Comparison of ENCODE assay signal across 20 mouse cellular contexts in genomic region chr14:49514137-49514536, GRCm38 (mm10). TPM values are rescaled to one million over a fixed set of nuclear protein-coding genes. Genes with fewer than 3 reads are reported as not detected.
DNase-seq lines count a peak whose midpoint lies in the region; ATAC-seq and TF ChIP-seq lines count a peak whose summit lies in the region.
"Had no signal": no experiment of that assay in that cellular context is flagged by ENCODE, and none has a peak within 500 bp of the region (broad histone marks: within the 10 kb centered on the region; RNA-seq: fewer than 3 reads in every experiment).

No protein-coding gene starts in this region.

- H3K27ac ChIP-seq in heart, adult 2 months: peak overlapping the region; percentile 15; the same call in 1 of the 2 replicates
- no peak overlapping the region for H3K27ac ChIP-seq in heart, embryonic 10.5 days
- H3K27ac ChIP-seq in heart, embryonic 15.5 days: peak overlapping the region; percentile 76
- H3K27ac ChIP-seq in heart, embryonic 11.5 days (ENCODE audit: low read depth, low read length): no peak overlapping the region
- H3K27ac ChIP-seq: embryonic facial prominence, embryonic 13.5 days; forebrain, embryonic 13.5 days; hindbrain, embryonic 13.5 days; hindbrain, postnatal 0 days had no signal

- H3K9me3 ChIP-seq in heart, embryonic 10.5 days: no peaks in the 10 kb centered on the region
- no peaks in the 10 kb centered on the region for H3K9me3 ChIP-seq in heart, embryonic 15.5 days (replicated peaks)
- H3K9me3 ChIP-seq in heart, embryonic 11.5 days (replicated peaks; ENCODE audit: control insufficient read depth, low read length): no peaks in the 10 kb centered on the region
- H3K9me3 ChIP-seq: embryonic facial prominence, embryonic 13.5 days; forebrain, embryonic 13.5 days; hindbrain, embryonic 13.5 days had no signal

- H3K4me1 ChIP-seq in heart, adult 2 months (ENCODE audit: control insufficient read depth, insufficient read depth, low read length): no peaks in the 10 kb centered on the region; the same call in 1 of the 2 replicates
- H3K4me1 ChIP-seq in heart, embryonic 10.5 days: no peaks in the 10 kb centered on the region
- H3K4me1 ChIP-seq in heart, embryonic 15.5 days (replicated peaks): peaks cover 9% of the 10 kb centered on the region
- H3K4me1 ChIP-seq in heart, embryonic 11.5 days (ENCODE audit: control insufficient read depth, insufficient read depth, low read length): 0 out of 2 replicates have a peak, but pooled peaks cover 7% of the 10 kb centered on the region
- H3K4me1 ChIP-seq: embryonic facial prominence, embryonic 13.5 days; forebrain, embryonic 13.5 days; hindbrain, embryonic 13.5 days had no signal

- no peak overlapping the region for H3K4me3 ChIP-seq in heart, adult 2 months
- H3K4me3 ChIP-seq in heart, embryonic 10.5 days: no peak overlapping the region
- H3K4me3 ChIP-seq in heart, embryonic 15.5 days: no peak overlapping the region
- no peak overlapping the region for H3K4me3 ChIP-seq in heart, embryonic 11.5 days (ENCODE audit: low read depth, low read length)
- H3K4me3 ChIP-seq: embryonic facial prominence, embryonic 13.5 days; forebrain, embryonic 13.5 days; hindbrain, embryonic 13.5 days had no signal

- TF ChIP-seq CTCF in heart, adult 2 months (IDR thresholded peaks at IDR 0.05): no peak

- TF ChIP-seq EP300 in heart, adult 2 months (IDR thresholded peaks at IDR 0.05; ENCODE audit: insufficient read depth, low read depth, low read length): no peak

- H3K9ac ChIP-seq in heart, adult 2 months (ENCODE audit: low read depth, low read length): no peak overlapping the region
- no peak overlapping the region for H3K9ac ChIP-seq in heart, embryonic 15.5 days
- H3K9ac ChIP-seq in heart, embryonic 11.5 days (ENCODE audit: low read depth, low read length): no peak overlapping the region
- H3K9ac ChIP-seq: embryonic facial prominence, embryonic 13.5 days; forebrain, embryonic 13.5 days; forebrain, postnatal 0 days; hindbrain, embryonic 13.5 days had no signal

- H3K79me2 ChIP-seq in heart, adult 2 months (replicated peaks; ENCODE audit: control insufficient read depth, insufficient read depth, low read length): no peaks in the 10 kb centered on the region

- ATAC-seq in heart, embryonic 15.5 days (replicated peaks; ENCODE audit: insufficient number of reproducible peaks, insufficient read depth, low FRiP score, low read depth): peak; percentile 73
- no peak for ATAC-seq in heart, embryonic 11.5 days (replicated peaks; ENCODE audit: insufficient number of reproducible peaks, low FRiP score, low TSS enrichment)
- ATAC-seq: forebrain, embryonic 13.5 days; forebrain, postnatal 0 days; hindbrain, postnatal 0 days had no signal

- H3K4me2 ChIP-seq in heart, embryonic 15.5 days: no peak overlapping the region
- no peak overlapping the region for H3K4me2 ChIP-seq in heart, embryonic 11.5 days
- H3K4me2 ChIP-seq: embryonic facial prominence, embryonic 13.5 days; forebrain, embryonic 13.5 days; hindbrain, embryonic 13.5 days had no signal

- TF ChIP-seq POLR2A in heart, adult 2 months (IDR thresholded peaks at IDR 0.05; ENCODE audit: insufficient read depth, low read depth, low read length): no peak

- no peaks in the 10 kb centered on the region for H3K36me3 ChIP-seq in heart, adult 2 months (ENCODE audit: control insufficient read depth, insufficient read depth, low read length)
- H3K36me3 ChIP-seq in heart, embryonic 10.5 days: no peaks in the 10 kb centered on the region
- no peaks in the 10 kb centered on the region for H3K36me3 ChIP-seq in heart, embryonic 15.5 days
- no peaks in the 10 kb centered on the region for H3K36me3 ChIP-seq in heart, embryonic 11.5 days (ENCODE audit: control insufficient read depth, insufficient read depth, low read length)
- H3K36me3 ChIP-seq: embryonic facial prominence, embryonic 13.5 days; hindbrain, embryonic 13.5 days had no signal

- no peak for DNase-seq in heart, adult 2 months
- DNase-seq in heart, embryonic 10.5 days (ENCODE audit: low spot score): no peak
- DNase-seq in heart, postnatal 10 days: peak; percentile 44 to 47
- no peak for DNase-seq in left cerebral cortex, adult 18-20 months (ENCODE audit: low spot score in 2 of 2)
- DNase-seq: adrenal gland, adult 2 months; adrenal gland, postnatal 25 days; cerebellum, adult 8-10 months; cerebellum, postnatal 36 days; forebrain, postnatal 0 days; gastrocnemius, postnatal 14 days; kidney, adult 11 months; kidney, adult 9 months had no signal

- WGBS in heart, adult 2 months: 10% methylated on average over 2 of the region's 2 CpGs
- 52% methylated on average over 2 of the region's 2 CpGs for WGBS in heart, embryonic 10.5 days
- WGBS in heart, embryonic 15.5 days: 17% methylated on average over 2 of the region's 2 CpGs
- WGBS in heart, embryonic 11.5 days (ENCODE audit: insufficient replicate concordance): 27% methylated on average over 2 of the region's 2 CpGs

- intact Hi-C loops in heart, adult 2 months (cut with DNase I): no loop called here
- intact Hi-C loops in heart, postnatal 10 days (cut with DNase I): no loop called here

- no peaks in the 10 kb centered on the region for H3K27me3 ChIP-seq in heart, adult 2 months (ENCODE audit: control insufficient read depth, insufficient read depth, low read length)
- H3K27me3 ChIP-seq in heart, embryonic 10.5 days (ENCODE audit: insufficient read depth, poor library complexity, severe bottlenecking): no peaks in the 10 kb centered on the region
- H3K27me3 ChIP-seq in heart, embryonic 15.5 days: no peaks in the 10 kb centered on the region
- no peaks in the 10 kb centered on the region for H3K27me3 ChIP-seq in heart, embryonic 11.5 days (ENCODE audit: control insufficient read depth, insufficient read depth, low read length)
- H3K27me3 ChIP-seq: embryonic facial prominence, embryonic 13.5 days; forebrain, embryonic 13.5 days; hindbrain, embryonic 13.5 days had no signal

RNA-seq across cellular contexts. Expression of gene Slc35f4, which starts 11.7 kb away (rescaled TPM):
- not detected for total RNA-seq in heart, adult 2 months (2021)
- polyA plus RNA-seq in heart, adult 2 months (2012; rRNA removed): not detected in 2 replicates
- polyA plus RNA-seq in heart, embryonic 10.5 days (2016; fragmentation: Nextera tagmentation; extraction: Ambion mirVana): 0.10 and 0.21 TPM in 2 replicates
- polyA plus RNA-seq in heart, embryonic 15.5 days (2015; fragmentation: Nextera tagmentation; extraction: Ambion mirVana): 0.13 TPM in 1 of 2 replicates, not detected in the other
- polyA plus RNA-seq in heart, embryonic 11.5 days (2014; fragmentation: Nextera tagmentation; extraction: Ambion mirVana): 0.08 and 0.21 TPM in 2 replicates
- not detected for total RNA-seq in heart, postnatal 10 days (2021)
- total RNA-seq in left cerebral cortex, adult 18-20 months (2021): 10 to 100 TPM; 17.6 to 18.4 TPM
- total RNA-seq: adrenal gland, adult 2 months; adrenal gland, postnatal 25 days; gastrocnemius, adult 18-20 months; gastrocnemius, postnatal 14 days; hematopoietic stem cell, adult 5-6 weeks had no signal
- polyA plus RNA-seq: adrenal gland, adult 2 months; embryonic facial prominence, embryonic 13.5 days had no signal

Comparison
In these comparisons a context has a peak if more than half of its experiments do, and no peak if none do; other contexts are left out.
1. DNase-seq: peak in heart, postnatal 10 days (2 of 2); none in heart, adult 2 months (0 of 2), heart, embryonic 10.5 days (single experiment) and left cerebral cortex, adult 18-20 months (0 of 2).
2. H3K27ac ChIP-seq: peak in heart, adult 2 months (single experiment) and heart, embryonic 15.5 days (single experiment); none in heart, embryonic 10.5 days (single experiment) and heart, embryonic 11.5 days (single experiment).